In genomic region chr5:136664497-136664896, GRCm38 (mm10) we compare ENCODE assay signal across 9 mouse cellular contexts. TPM values are rescaled to one million over a fixed set of nuclear protein-coding genes. Genes with fewer than 3 reads are reported as not detected.
DNase-seq lines count a peak whose midpoint lies in the region; ATAC-seq and TF ChIP-seq lines count a peak whose summit lies in the region.
"Had no signal": no experiment of that assay in that cellular context is flagged by ENCODE, and none has a peak within 500 bp of the region (broad histone marks: within the 10 kb centered on the region; RNA-seq: fewer than 3 reads in every experiment).

No protein-coding gene starts in this region.

- DNase-seq in WW6 (ENCODE audit: low read depth, low spot score) = peak; percentile 33
- peak; percentile 63 to 79 for DNase-seq in cerebellum, postnatal 4 days (ENCODE audit: low spot score in 2 of 2)
- DNase-seq in heart, adult 9 months (ENCODE audit: low spot score in 2 of 2) = peak; percentile 29 to 55
- DNase-seq in layer of hippocampus, postnatal 10 days (ENCODE audit: low spot score in 2 of 2) = peak; percentile 79 to 84
- peak; percentile 70 to 87 for DNase-seq in lung, postnatal 4 days
- DNase-seq in skeletal muscle tissue, adult 2 months (ENCODE audit: low read depth, low spot score) = peak; percentile 62

- TF ChIP-seq CTCF in E14TG2a.4 (conservative IDR thresholded peaks at IDR 0.05; ENCODE audit: low read length) = peak; percentile 65

- H3K27me3 ChIP-seq in E14TG2a.4 (ENCODE audit: insufficient read depth, low read length) = peaks cover 13% of the 10 kb centered on the region

- no peak overlapping the region for H3K4me3 ChIP-seq in E14TG2a.4 (replicated peaks; ENCODE audit: low read length)
- H3K4me3 ChIP-seq: midbrain, embryonic 12.5 days had no signal

- peaks cover 5% of the 10 kb centered on the region; the same call in 1 of the 2 replicates for H3K9me3 ChIP-seq in E14TG2a.4 (ENCODE audit: low read length)
- H3K9me3 ChIP-seq: midbrain, embryonic 12.5 days had no signal

- no peak for ATAC-seq in inflammation-experienced regulatory T-cells, adult 6 months

- H3K36me3 ChIP-seq in E14TG2a.4 (ENCODE audit: insufficient read depth, low read length) = no peaks in the 10 kb centered on the region
- H3K36me3 ChIP-seq: midbrain, embryonic 12.5 days had no signal

- H3K4me1 ChIP-seq in E14TG2a.4 (replicated peaks; ENCODE audit: low read depth, low read length) = no peaks in the 10 kb centered on the region
- H3K4me1 ChIP-seq: midbrain, embryonic 12.5 days had no signal

RNA-seq across cellular contexts. Expression of gene Myl10, which starts 28.4 kb away (rescaled TPM):
- total RNA-seq in layer of hippocampus, postnatal 10 days (2021) = not detected
- polyA plus RNA-seq in inflammation-experienced regulatory T-cells, adult 6 months (2017; shearing (Covaris generic)) = 1 to 10 TPM in 1 of 3 experiments, not detected in 2; 1.4 TPM
- polyA plus RNA-seq: midbrain, embryonic 12.5 days had no signal
